Mouse (Mus musculus) MEL (cell line): ENCODE results near the gene Agbl3. TPM values are rescaled to one million over a fixed set of nuclear protein-coding genes. Genes with fewer than 3 reads are reported as not detected.

Source experiments
- DNase-seq: peaks from one replicate; pipeline ENCODE4 v3.0.0; 2011; ENCODE audit warnings: low read depth, low spot score
- H3K27ac ChIP-seq: 2 replicates; pipeline ENCODE4 v1.5.1; 2012; ENCODE audit warnings: low read depth, mild to moderate bottlenecking, control low read depth, low read length, moderate library complexity; ENCODE audit not compliant: control insufficient read depth
- H3K27me3 ChIP-seq, 2 experiments: fragments of 150-350 bp in 1 of 2; sonication (generic) in 1 of 2; 2 replicates each; pipeline ENCODE4 v1.6.1; 2012; ENCODE audit warnings: low read length in 2 of 2, mild to moderate bottlenecking in 2 of 2, improper control_type of control experiment in 1 of 2, moderate library complexity in 1 of 2; ENCODE audit not compliant: insufficient read depth in 2 of 2, control insufficient read depth in 1 of 2
- H3K36me3 ChIP-seq, 2 experiments: 2 replicates each; pipeline ENCODE4 v1.6.1; 2012 to 2014; ENCODE audit warnings: low read length in 2 of 2, improper control_type of control experiment in 1 of 2, inconsistent platforms in 1 of 2, mild to moderate bottlenecking in 1 of 2; ENCODE audit not compliant: insufficient read depth in 2 of 2, control insufficient read depth in 1 of 2
- H3K4me1 ChIP-seq, 2 experiments: fragments of 150-350 bp in 1 of 2; sonication (generic) in 1 of 2; 2 replicates each; pipeline ENCODE4 v1.6.1; 2012; ENCODE audit warnings: low read length in 2 of 2, improper control_type of control experiment in 1 of 2, mild to moderate bottlenecking in 1 of 2; ENCODE audit not compliant: insufficient read depth in 2 of 2, control insufficient read depth in 1 of 2
- H3K4me3 ChIP-seq, 2 experiments: fragments of 150-350 bp in 1 of 2; sonication (generic) in 1 of 2; 2 replicates each; pipeline ENCODE4 v1.5.1; 2012; ENCODE audit warnings: low read depth in 2 of 2, low read length in 2 of 2, mild to moderate bottlenecking in 2 of 2, moderate library complexity in 2 of 2, control low read depth in 1 of 2, improper control_type of control experiment in 1 of 2; ENCODE audit not compliant: control insufficient read depth in 1 of 2, insufficient read depth in 1 of 2
- H3K79me2 ChIP-seq: 2 replicates; pipeline ENCODE4 v1.6.1; 2012; ENCODE audit warnings: mild to moderate bottlenecking, low read length, moderate library complexity; ENCODE audit not compliant: control insufficient read depth, poor library complexity, insufficient read depth
- H3K9ac ChIP-seq: 2 replicates; pipeline ENCODE4 v1.6.1; 2012; ENCODE audit warnings: low read depth, mild to moderate bottlenecking, control low read depth, low read length, moderate library complexity; ENCODE audit not compliant: control insufficient read depth, poor library complexity, severe bottlenecking
- H3K9me3 ChIP-seq: fragments of 150-350 bp; sonication (generic); replicated peaks from 2 replicates; pipeline ENCODE4 v1.6.1; 2012; ENCODE audit warnings: mild to moderate bottlenecking, low read length, improper control_type of control experiment, moderate library complexity; ENCODE audit not compliant: insufficient read depth
- BHLHE40 ChIP-seq: IDR thresholded peaks from 2 replicates; pipeline ENCODE4 v1.6.1; 2012; ENCODE audit warnings: low read depth, mild to moderate bottlenecking, inconsistent platforms, low read length, improper control_type of control experiment, borderline replicate concordance
- CHD1 ChIP-seq: IDR thresholded peaks from 2 replicates; pipeline ENCODE4 v1.6.1; 2012; ENCODE audit warnings: low read depth, mild to moderate bottlenecking, inconsistent platforms, low read length, improper control_type of control experiment
- CHD2 ChIP-seq: IDR thresholded peaks from 2 replicates; pipeline ENCODE4 v1.6.1; 2011; ENCODE audit warnings: low read length, improper control_type of control experiment
- CTCF ChIP-seq, 3 experiments: IDR thresholded peaks in 2 of 3; conservative IDR thresholded peaks in 1 of 3; 2 replicates each; pipeline ENCODE4 v1.5.1; 2011 to 2012; ENCODE audit warnings: low read length in 3 of 3, low read depth in 2 of 3, mild to moderate bottlenecking in 2 of 3, improper control_type of control experiment in 1 of 3, inconsistent platforms in 1 of 3, mixed read lengths in 1 of 3, moderate library complexity in 1 of 3; ENCODE audit not compliant: control insufficient read depth in 1 of 3, insufficient read depth in 1 of 3, poor library complexity in 1 of 3, severe bottlenecking in 1 of 3
- E2F4 ChIP-seq: IDR thresholded peaks from 2 replicates; pipeline ENCODE4 v1.6.1; 2011; ENCODE audit warnings: low read depth, low read length, improper control_type of control experiment, borderline replicate concordance
- EP300 ChIP-seq, 2 experiments: IDR thresholded peaks; 2 replicates each; pipeline ENCODE4 v1.6.1; 2011; ENCODE audit warnings: improper control_type of control experiment in 2 of 2, low read length in 2 of 2, low read depth in 1 of 2, mild to moderate bottlenecking in 1 of 2
- ETS1 ChIP-seq: IDR thresholded peaks from 2 replicates; pipeline ENCODE4 v1.6.1; 2012; ENCODE audit warnings: low read depth, mild to moderate bottlenecking, inconsistent platforms, low read length, improper control_type of control experiment, moderate library complexity
- GATA1 ChIP-seq: IDR thresholded peaks from 2 replicates; pipeline ENCODE4 v1.6.1; 2011; ENCODE audit warnings: low read depth, low read length, improper control_type of control experiment
- HCFC1 ChIP-seq: IDR thresholded peaks from 2 replicates; pipeline ENCODE4 v1.6.1; 2012; ENCODE audit warnings: low read depth, mild to moderate bottlenecking, inconsistent platforms, low read length, improper control_type of control experiment, moderate library complexity
- JUND ChIP-seq: IDR thresholded peaks from 2 replicates; pipeline ENCODE4 v1.6.1; 2011; ENCODE audit warnings: low read depth, mild to moderate bottlenecking, improper control_type of control experiment, low read length
- KAT2A ChIP-seq: conservative IDR thresholded peaks from 2 replicates; pipeline ENCODE4 v1.6.1; 2012; ENCODE audit warnings: low read depth, low read length, improper control_type of control experiment, inconsistent platforms
- MAFK ChIP-seq: IDR thresholded peaks from 2 replicates; pipeline ENCODE4 v1.6.1; 2011; ENCODE audit warnings: low read depth, mild to moderate bottlenecking, low read length, improper control_type of control experiment, borderline replicate concordance
- MAX ChIP-seq: IDR thresholded peaks from 2 replicates; pipeline ENCODE4 v1.6.1; 2011; ENCODE audit warnings: low read length, improper control_type of control experiment
- MAZ ChIP-seq: IDR thresholded peaks from 2 replicates; pipeline ENCODE4 v1.6.1; 2012; ENCODE audit warnings: low read depth, mild to moderate bottlenecking, inconsistent platforms, low read length, improper control_type of control experiment
- MXI1 ChIP-seq: IDR thresholded peaks from 2 replicates; pipeline ENCODE4 v1.6.1; 2011; ENCODE audit warnings: mild to moderate bottlenecking, low read depth, low read length, improper control_type of control experiment
- MYB ChIP-seq: IDR thresholded peaks from 2 replicates; pipeline ENCODE4 v1.6.1; 2011; ENCODE audit warnings: mild to moderate bottlenecking, low read depth, low read length, improper control_type of control experiment
- NRF1 ChIP-seq: IDR thresholded peaks from 2 replicates; pipeline ENCODE4 v1.6.1; 2014; ENCODE audit warnings: low read depth, mild to moderate bottlenecking, inconsistent platforms, low read length, improper control_type of control experiment, moderate library complexity; ENCODE audit not compliant: poor library complexity, insufficient read depth, severe bottlenecking
- POLR2A ChIP-seq, 2 experiments: IDR thresholded peaks; 2 replicates each; pipeline ENCODE4 v1.6.1; 2011 to 2012; ENCODE audit warnings: low read length in 2 of 2, mild to moderate bottlenecking in 2 of 2, control low read depth in 1 of 2, improper control_type of control experiment in 1 of 2, low read depth in 1 of 2, moderate library complexity in 1 of 2; ENCODE audit not compliant: control insufficient read depth in 1 of 2, insufficient read depth in 1 of 2, poor library complexity in 1 of 2
- POLR2AphosphoS5 ChIP-seq: IDR thresholded peaks from 2 replicates; pipeline ENCODE4 v1.6.1; 2012; ENCODE audit warnings: low read depth, borderline replicate concordance, mild to moderate bottlenecking, inconsistent platforms, low read length, moderate library complexity, mixed read lengths
- RAD21 ChIP-seq: IDR thresholded peaks from 2 replicates; pipeline ENCODE4 v1.6.1; 2011; ENCODE audit warnings: mild to moderate bottlenecking, low read depth, low read length, improper control_type of control experiment
- RCOR1 ChIP-seq: IDR thresholded peaks from 2 replicates; pipeline ENCODE4 v1.6.1; 2012; ENCODE audit warnings: low read depth, mild to moderate bottlenecking, inconsistent platforms, low read length, improper control_type of control experiment
- SIN3A ChIP-seq: IDR thresholded peaks from 2 replicates; pipeline ENCODE4 v1.6.1; 2012; ENCODE audit warnings: low read length, improper control_type of control experiment, inconsistent platforms
- SMC3 ChIP-seq: IDR thresholded peaks from 2 replicates; pipeline ENCODE4 v1.6.1; 2011; ENCODE audit warnings: low read depth, low read length, improper control_type of control experiment
- TBP ChIP-seq: IDR thresholded peaks from 2 replicates; pipeline ENCODE4 v1.8.0; 2011; ENCODE audit warnings: low read depth, low read length, improper control_type of control experiment
- TCF12 ChIP-seq: IDR thresholded peaks from 2 replicates; pipeline ENCODE4 v1.6.1; 2014; ENCODE audit warnings: low read depth, mild to moderate bottlenecking, inconsistent platforms, low read length, improper control_type of control experiment, moderate library complexity
- UBTF ChIP-seq: IDR thresholded peaks from 2 replicates; pipeline ENCODE4 v1.6.1; 2012; ENCODE audit warnings: low read depth, mild to moderate bottlenecking, inconsistent platforms, low read length, improper control_type of control experiment, moderate library complexity, borderline replicate concordance; ENCODE audit not compliant: insufficient read depth
- USF1 ChIP-seq: IDR thresholded peaks from 2 replicates; pipeline ENCODE4 v1.6.1; 2014; ENCODE audit warnings: low read depth, mild to moderate bottlenecking, inconsistent platforms, low read length, improper control_type of control experiment, moderate library complexity
- USF2 ChIP-seq, 2 experiments: IDR thresholded peaks; 2 replicates each; pipeline ENCODE4 v1.6.1; 2011 to 2012; ENCODE audit warnings: improper control_type of control experiment in 2 of 2, low read length in 2 of 2, borderline replicate concordance in 1 of 2, inconsistent platforms in 1 of 2, low read depth in 1 of 2, mild to moderate bottlenecking in 1 of 2; ENCODE audit not compliant: insufficient read depth in 1 of 2
- ZC3H11A ChIP-seq: IDR thresholded peaks from 2 replicates; pipeline ENCODE4 v1.6.1; 2012; ENCODE audit warnings: low read depth, mild to moderate bottlenecking, inconsistent platforms, low read length, improper control_type of control experiment
- ZKSCAN1 ChIP-seq: IDR thresholded peaks from 2 replicates; pipeline ENCODE4 v1.6.1; 2012; ENCODE audit warnings: low read depth, mild to moderate bottlenecking, inconsistent platforms, low read length, improper control_type of control experiment, moderate library complexity
- ZMIZ1 ChIP-seq: IDR thresholded peaks from 2 replicates; pipeline ENCODE4 v1.6.1; 2012; ENCODE audit warnings: low read depth, mild to moderate bottlenecking, inconsistent platforms, low read length, improper control_type of control experiment, moderate library complexity
- polyA plus RNA-seq, 2 experiments: library from polyadenylated mRNA; stranded (reverse) in 1 of 2; unstranded in 1 of 2; fragments of >175 nt in 1 of 2; fragments of >200 nt in 1 of 2; gene quantifications; 2 replicates each; pipeline versions ENCODE4 v1.2.1 to v1.2.4; 2012; ENCODE audit warnings: low replicate concordance in 2 of 2, low read depth in 1 of 2; ENCODE audit not compliant: insufficient read length in 2 of 2, insufficient read depth in 1 of 2, missing spikeins in 1 of 2
- total RNA-seq: library from RNA; depleted of rRNA; stranded (reverse); fragments of 300-350 nt; gene quantifications from 2 replicates; pipeline ENCODE4 v1.2.3, GENCODE M21; 2012

Gene Agbl3
- total and polyA plus RNA-seq, 3 experiments = 1.3 TPM; not detected in 2

DNA sequence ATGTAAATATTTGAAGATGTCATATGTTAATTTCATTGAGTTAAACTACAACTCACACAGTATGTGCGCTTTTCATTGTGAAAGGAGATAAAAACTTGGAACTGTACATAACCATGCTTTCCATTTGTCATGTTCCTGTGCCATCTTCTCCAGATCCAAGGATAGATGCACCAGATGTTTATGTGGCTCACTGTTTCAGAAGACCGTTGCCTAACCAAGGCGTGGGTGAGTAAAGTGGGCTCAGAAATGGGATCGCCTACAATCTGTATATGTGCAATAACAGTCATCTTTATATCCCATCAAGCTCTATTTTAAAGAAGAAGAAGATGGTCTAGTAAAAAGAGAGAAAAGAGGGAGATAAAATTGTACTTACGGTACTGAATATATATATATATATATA is 52.1 kb downstream of the Agbl3 start:
- TF ChIP-seq EP300 (IDR thresholded peaks at IDR 0.05; ENCODE audit: low read depth in 1 of 2, low read length in 2 of 2) (no peak), MAX (no peak)
- TF ChIP-seq, all 39 proteins: peak for 0

DNA sequence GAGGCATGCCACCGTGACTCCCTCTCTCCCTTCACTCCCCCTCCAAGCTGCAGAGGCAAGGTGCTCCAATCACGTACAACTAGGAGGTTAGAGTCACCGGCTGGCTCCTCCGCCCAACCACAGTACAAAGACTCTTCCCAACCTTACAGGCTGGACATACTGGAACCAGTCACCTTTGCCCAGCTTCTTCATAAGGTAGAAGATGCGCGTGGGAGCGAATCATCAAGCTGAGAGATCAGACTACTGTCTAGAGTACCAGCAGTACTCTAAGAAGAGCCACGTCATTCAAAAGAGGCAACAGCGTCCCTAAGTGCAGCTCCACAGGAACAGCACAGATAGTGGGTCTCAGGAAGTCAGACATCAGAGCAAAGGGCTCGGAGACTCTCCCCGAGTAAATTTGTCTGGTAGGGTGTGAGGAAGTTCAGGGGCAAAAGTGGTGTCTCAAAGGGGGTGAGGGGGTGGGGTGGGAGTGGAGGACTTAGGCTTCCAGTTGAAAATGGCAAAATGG is 81.4 kb downstream of the Agbl3 start:
- Histone ChIP-seq H3K36me3 (peaks cover 0 to 14% of the 10 kb centered on the region in 2 experiments; a peak in 2 of 4 replicates), H3K27ac (peak overlapping the region; percentile 96), H3K9me3 (no peaks in the 10 kb centered on the region), H3K9ac (peak overlapping the region; percentile 83), H3K79me2 (peaks cover 3% of the 10 kb centered on the region; the same call in 1 of the 2 replicates), H3K4me3 (peak overlapping the region; percentile 81 to 96), H3K27me3 (peaks cover 0 to 1% of the 10 kb centered on the region in 2 experiments; a peak in 1 of 4 replicates), H3K4me1 (peaks cover 8 to 21% of the 10 kb centered on the region in 2 experiments)
- peak; percentile 76 for DNase-seq
- TF ChIP-seq CTCF (IDR thresholded peaks at IDR 0.05 in 2 of 3, conservative IDR thresholded peaks at IDR 0.05 in 1 of 3; ENCODE audit: control insufficient read depth in 1 of 3, insufficient read depth in 1 of 3, low read depth in 2 of 3, low read length in 3 of 3, poor library complexity in 1 of 3, severe bottlenecking in 1 of 3) = peak in 1 of 3 experiments; percentile 30; a peak in 2 of 6 replicates
- TF ChIP-seq NRF1 = no peak
- TF ChIP-seq ZMIZ1 = no peak
- TF ChIP-seq TBP = no peak
- no peak for TF ChIP-seq CHD1
- TF ChIP-seq CHD2 = no peak
- TF ChIP-seq TCF12 = 0 out of 2 replicates have a peak, but pooled peaks have one; percentile 17
- peak; percentile 25 for TF ChIP-seq RAD21
- no peak for TF ChIP-seq MYB
- no peak for TF ChIP-seq ZKSCAN1
- TF ChIP-seq ZC3H11A = no peak
- TF ChIP-seq SMC3 = peak; percentile 16; the same call in 1 of the 2 replicates
- TF ChIP-seq POLR2AphosphoS5 = no peak
- no peak for TF ChIP-seq RCOR1
- TF ChIP-seq USF1 = no peak
- no peak for TF ChIP-seq KAT2A
- no peak for TF ChIP-seq USF2 (IDR thresholded peaks at IDR 0.05; ENCODE audit: borderline replicate concordance in 1 of 2, insufficient read depth in 1 of 2, low read depth in 1 of 2, low read length in 2 of 2)
- TF ChIP-seq MXI1 = no peak
- TF ChIP-seq GATA1 = no peak
- no peak for TF ChIP-seq MAZ
- TF ChIP-seq EP300 (IDR thresholded peaks at IDR 0.05; ENCODE audit: low read depth in 1 of 2, low read length in 2 of 2) = no peak; a peak in 1 of 4 replicates
- no peak for TF ChIP-seq BHLHE40
- peak; percentile 51 for TF ChIP-seq ETS1
- TF ChIP-seq MAFK = no peak
- TF ChIP-seq HCFC1 = no peak
- TF ChIP-seq POLR2A (IDR thresholded peaks at IDR 0.05; ENCODE audit: control insufficient read depth in 1 of 2, insufficient read depth in 1 of 2, low read depth in 1 of 2, low read length in 2 of 2, poor library complexity in 1 of 2) = peak in 1 of 2 experiments; percentile 35; a peak in 1 of 4 replicates
- TF ChIP-seq SIN3A = no peak
- no peak for TF ChIP-seq E2F4
- no peak for TF ChIP-seq UBTF
- no peak for TF ChIP-seq JUND

More for the DNA sequence above, 52.1 kb downstream of the Agbl3 start:
- Histone ChIP-seq H3K4me3 (no peak overlapping the region), H3K79me2 (no peaks in the 10 kb centered on the region), H3K27ac (no peak overlapping the region), H3K27me3 (no peaks in the 10 kb centered on the region; a peak in 1 of 4 replicates), H3K9me3 (no peaks in the 10 kb centered on the region), H3K9ac (no peak overlapping the region), H3K4me1 (no peaks in the 10 kb centered on the region), H3K36me3 (no peaks in the 10 kb centered on the region)
- no peak for DNase-seq
